Mouse (Mus musculus): ENCODE results near the gene Il11ra2. TPM values are rescaled to one million over a fixed set of nuclear protein-coding genes. Genes with fewer than 3 reads are reported as not detected.
"Not testable (repeated sequence)": the region's sequence is repeated elsewhere in the genome, so short reads cannot be mapped to it uniquely, and the experiment has no call there.

The Il11ra2 gene
- 0.11 TPM in 1 of 2 replicates, not detected in the other for polyA plus RNA-seq (2015; fragmentation: Nextera tagmentation; extraction: Ambion mirVana)

GRCm38 (mm10) chr4:42661793-42662192 lies at the start of gene Il11ra2:
Gene Il11ra2, minus strand, starts transcription at chr4:42661893.
- H3K4me3 ChIP-seq; H3K27me3 ChIP-seq; ATAC-seq (replicated peaks; ENCODE audit: insufficient number of reproducible peaks, insufficient read depth, low FRiP score, low read depth); H3K27ac ChIP-seq; H3K36me3 ChIP-seq; H3K4me1 ChIP-seq (replicated peaks); H3K4me2 ChIP-seq; H3K9ac ChIP-seq; H3K9me3 ChIP-seq (replicated peaks): not testable (repeated sequence)
- WGBS, result no CpG with 5 or more reads among the region's 3 CpGs

GRCm38 (mm10) chr4:42682183-42682524 lies 20.5 kb upstream of the Il11ra2 start:
- H3K4me1 ChIP-seq (replicated peaks); ATAC-seq (replicated peaks; ENCODE audit: insufficient number of reproducible peaks, insufficient read depth, low FRiP score, low read depth); H3K27ac ChIP-seq; H3K9ac ChIP-seq; H3K36me3 ChIP-seq; H3K9me3 ChIP-seq (replicated peaks); H3K4me2 ChIP-seq; H3K4me3 ChIP-seq; H3K27me3 ChIP-seq: not testable (repeated sequence)
- no CpG with 5 or more reads among the region's 18 CpGs for WGBS

- not testable (repeated sequence) for H3K4me1 ChIP-seq (replicated peaks); H3K4me2 ChIP-seq; H3K27me3 ChIP-seq; H3K4me3 ChIP-seq; H3K36me3 ChIP-seq; H3K9ac ChIP-seq; H3K27ac ChIP-seq; H3K9me3 ChIP-seq (replicated peaks)
- peak; percentile 53; the same call in 1 of the 2 replicates for ATAC-seq (replicated peaks; ENCODE audit: insufficient number of reproducible peaks, insufficient read depth, low FRiP score, low read depth)
- WGBS, result no CpG with 5 or more reads among the region's 66 CpGs
Measured at GRCm38 (mm10) chr4:42681473-42682182, 19.9 kb upstream of the Il11ra2 start.

GRCm38 (mm10) chr4:42680374-42681356 lies 19.0 kb upstream of the Il11ra2 start:
- not testable (repeated sequence) for ATAC-seq (replicated peaks; ENCODE audit: insufficient number of reproducible peaks, insufficient read depth, low FRiP score, low read depth); H3K4me1 ChIP-seq (replicated peaks); H3K36me3 ChIP-seq; H3K4me3 ChIP-seq; H3K4me2 ChIP-seq; H3K27ac ChIP-seq; H3K9me3 ChIP-seq (replicated peaks); H3K9ac ChIP-seq; H3K27me3 ChIP-seq
- WGBS, result no CpG with 5 or more reads among the region's 32 CpGs

- WGBS, result no CpG with 5 or more reads among the region's 7 CpGs
- H3K4me3 ChIP-seq; H3K4me2 ChIP-seq; H3K27me3 ChIP-seq; H3K9ac ChIP-seq; H3K9me3 ChIP-seq (replicated peaks); H3K36me3 ChIP-seq; H3K27ac ChIP-seq; H3K4me1 ChIP-seq (replicated peaks); ATAC-seq (replicated peaks; ENCODE audit: insufficient number of reproducible peaks, insufficient read depth, low FRiP score, low read depth): not testable (repeated sequence)
Measured at GRCm38 (mm10) chr4:42679365-42679764, 17.7 kb upstream of the Il11ra2 start.

GRCm38 (mm10) chr4:42675415-42675814 lies 13.7 kb upstream of the Il11ra2 start:
- H3K27me3 ChIP-seq; H3K36me3 ChIP-seq; H3K4me3 ChIP-seq; H3K9ac ChIP-seq; H3K4me1 ChIP-seq (replicated peaks); ATAC-seq (replicated peaks; ENCODE audit: insufficient number of reproducible peaks, insufficient read depth, low FRiP score, low read depth); H3K4me2 ChIP-seq; H3K9me3 ChIP-seq (replicated peaks); H3K27ac ChIP-seq: not testable (repeated sequence)
- WGBS, result no CpG with 5 or more reads among the region's 4 CpGs

- H3K9me3 ChIP-seq (replicated peaks); H3K4me3 ChIP-seq; H3K27ac ChIP-seq; H3K4me2 ChIP-seq; H3K4me1 ChIP-seq (replicated peaks); H3K27me3 ChIP-seq; ATAC-seq (replicated peaks; ENCODE audit: insufficient number of reproducible peaks, insufficient read depth, low FRiP score, low read depth); H3K9ac ChIP-seq; H3K36me3 ChIP-seq: not testable (repeated sequence)
- WGBS, result no CpG with 5 or more reads among the region's 9 CpGs
Measured at GRCm38 (mm10) chr4:42654951-42655350, 6.7 kb downstream of the Il11ra2 start, which contains the start of gene Ccl27b. Gene Ccl27b, plus strand, starts transcription at chr4:42655251.

GRCm38 (mm10) chr4:42629419-42629818 lies 32.3 kb downstream of the Il11ra2 start, which contains the start of gene Gm2564:
Gene Gm2564, plus strand, starts transcription at chr4:42629719.
- not testable (repeated sequence) for H3K9ac ChIP-seq; H3K27me3 ChIP-seq; H3K4me1 ChIP-seq (replicated peaks); H3K4me3 ChIP-seq; H3K4me2 ChIP-seq; ATAC-seq (replicated peaks; ENCODE audit: insufficient number of reproducible peaks, insufficient read depth, low FRiP score, low read depth); H3K36me3 ChIP-seq; H3K27ac ChIP-seq; H3K9me3 ChIP-seq (replicated peaks)
- no CpG with 5 or more reads among the region's 8 CpGs for WGBS

GRCm38 (mm10) chr4:42611895-42612294 lies 49.8 kb downstream of the Il11ra2 start, which contains the start of gene Gm10591:
Gene Gm10591, plus strand, starts transcription at chr4:42612195.
- WGBS, result no CpG with 5 or more reads among the region's 5 CpGs
- H3K4me1 ChIP-seq (replicated peaks); ATAC-seq (replicated peaks; ENCODE audit: insufficient number of reproducible peaks, insufficient read depth, low FRiP score, low read depth); H3K27ac ChIP-seq; H3K4me3 ChIP-seq; H3K27me3 ChIP-seq; H3K36me3 ChIP-seq; H3K9ac ChIP-seq; H3K9me3 ChIP-seq (replicated peaks); H3K4me2 ChIP-seq: not testable (repeated sequence)

Data from heart, embryonic 15.5 days (tissue).